Mouse (Mus musculus): ENCODE measurements around the gene Csrp2. TPM values are rescaled to one million over a fixed set of nuclear protein-coding genes. Genes with fewer than 3 reads are reported as not detected.

The Csrp2 gene
- total RNA-seq, 2 experiments from 2014 or later = 92.6 to 95.4 TPM

DNA sequence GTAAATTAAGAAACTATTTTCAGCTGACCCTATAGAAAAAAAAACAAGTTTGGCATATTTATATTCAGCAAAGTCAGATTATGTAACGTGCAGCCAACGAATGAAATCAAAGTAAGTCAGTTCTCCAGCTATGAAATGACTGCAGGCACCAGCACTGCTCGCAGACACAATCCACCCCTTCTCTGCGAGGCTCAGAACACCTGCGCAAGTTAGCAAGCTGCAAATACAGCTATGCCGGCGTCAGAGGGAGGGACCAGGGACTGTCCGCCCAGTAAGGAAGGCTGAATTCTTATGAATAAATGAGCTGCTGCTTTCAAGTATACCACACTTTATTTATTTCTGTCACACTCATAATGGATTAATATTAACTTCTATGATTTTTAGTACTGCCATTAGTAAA is 40.2 kb downstream of the Csrp2 start:
- no peak for DNase-seq
- intact Hi-C loops (cut with DNase I) = no loop called here

DNA sequence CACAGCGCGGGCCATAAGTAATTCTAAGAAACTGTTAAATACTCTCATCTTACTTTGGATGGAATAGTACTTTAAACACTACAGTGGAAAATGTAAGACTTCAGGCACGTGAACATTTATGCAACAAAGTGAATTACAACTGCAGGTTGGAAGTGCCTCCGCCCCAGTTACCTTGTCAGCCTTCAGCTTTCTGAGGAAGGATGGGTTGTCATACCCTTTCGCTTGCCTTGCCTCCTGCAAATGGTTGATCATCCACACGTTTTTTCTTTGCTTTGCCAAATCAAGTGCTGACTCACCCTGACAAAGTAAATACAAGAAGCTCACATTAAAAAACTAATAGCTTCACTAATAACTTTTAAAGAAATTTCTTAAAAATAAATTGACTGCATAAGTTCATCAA is 41.3 kb downstream of the Csrp2 start:
- DNase-seq = no peak
- intact Hi-C loops (cut with DNase I) = no loop called here

DNA sequence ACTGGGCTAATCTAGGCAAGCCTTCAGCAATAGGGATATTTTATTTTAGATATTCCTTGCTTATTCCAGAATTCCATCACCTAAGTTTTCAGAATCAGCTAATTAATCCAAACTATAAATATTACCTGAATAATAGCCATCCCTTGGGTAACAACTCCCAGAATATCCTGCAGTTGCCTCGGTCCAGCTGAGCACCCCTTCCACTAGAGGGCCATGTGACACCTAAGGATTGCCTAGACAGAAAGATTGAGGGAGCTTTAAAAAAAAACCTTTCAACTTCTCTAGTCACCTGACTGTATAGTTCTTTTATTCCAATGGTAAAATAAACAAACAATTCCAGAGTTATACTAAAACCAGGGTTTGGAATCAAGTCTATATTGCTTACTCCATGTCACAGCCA is 42.6 kb downstream of the Csrp2 start:
- intact Hi-C loops (cut with DNase I) = no loop called here
- DNase-seq = no peak

DNA sequence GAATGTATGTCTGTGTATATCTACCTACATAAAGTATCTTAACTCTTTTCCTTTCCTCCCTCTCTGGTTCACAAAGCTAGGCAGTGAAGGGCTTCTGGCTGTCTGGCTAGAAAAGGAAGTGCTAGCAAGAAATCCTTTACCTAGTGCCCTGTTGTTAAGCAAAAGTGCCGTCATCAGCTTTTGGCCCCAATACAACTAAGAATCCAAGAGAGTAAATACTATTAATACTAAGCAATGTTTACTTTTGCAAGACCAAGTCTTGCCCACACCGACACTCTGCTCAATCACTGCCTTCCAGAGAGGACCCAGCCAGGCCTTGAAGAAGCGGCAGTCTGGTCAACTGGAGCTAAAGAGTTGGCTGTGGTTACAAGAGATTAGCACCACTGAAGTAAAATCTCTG is 51.5 kb downstream of the Csrp2 start:
- intact Hi-C loops (cut with DNase I) = no loop called here

DNA sequence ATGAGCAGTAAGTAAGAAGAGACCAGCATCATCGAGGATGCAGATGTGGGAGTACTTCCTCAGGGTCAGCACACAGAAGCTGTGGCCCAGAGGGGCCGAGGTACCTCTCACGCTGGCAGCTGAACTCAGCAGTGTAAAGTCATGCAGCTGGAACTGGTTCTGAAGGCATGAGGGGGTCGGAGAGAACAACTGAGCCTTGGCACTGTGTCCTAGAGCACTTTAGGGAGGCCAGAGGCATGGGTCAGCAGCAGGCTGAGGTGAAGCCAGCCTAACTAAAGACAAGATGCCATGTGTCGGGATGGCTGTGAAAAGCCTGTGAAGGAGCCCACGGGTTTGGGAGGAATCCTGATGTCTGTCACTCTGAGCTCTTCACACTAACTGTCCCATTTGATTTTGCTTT is 51.9 kb downstream of the Csrp2 start:
- intact Hi-C loops (cut with DNase I) = no loop called here
- DNase-seq = no peak

More for the DNA sequence above, 51.5 kb downstream of the Csrp2 start:
- no peak for DNase-seq

DNA sequence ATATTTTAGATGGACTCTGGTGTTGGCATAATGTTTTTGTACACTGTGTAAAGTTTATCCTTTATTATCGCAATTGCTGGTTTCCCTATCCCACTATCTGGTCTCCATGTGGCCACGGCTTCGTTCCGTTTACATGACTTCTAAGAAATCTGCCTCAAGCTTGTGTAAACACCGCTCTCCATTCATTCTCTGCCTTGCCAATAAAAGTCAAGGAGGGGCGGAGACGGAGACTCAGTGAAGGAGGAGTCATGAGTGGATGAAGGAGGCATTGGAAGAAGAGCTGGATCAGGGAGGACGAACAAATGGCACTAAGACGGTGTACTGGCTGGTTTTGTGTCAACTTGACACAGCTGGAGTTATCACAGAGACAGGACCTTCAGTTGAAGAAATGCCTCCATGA is 52.4 kb downstream of the Csrp2 start:
- intact Hi-C loops (cut with DNase I) = loop anchor here (2.0 kb wide), 1 partner anchor 177 kb away; no protein-coding TSS in a partner anchor
- no peak for DNase-seq

DNA sequence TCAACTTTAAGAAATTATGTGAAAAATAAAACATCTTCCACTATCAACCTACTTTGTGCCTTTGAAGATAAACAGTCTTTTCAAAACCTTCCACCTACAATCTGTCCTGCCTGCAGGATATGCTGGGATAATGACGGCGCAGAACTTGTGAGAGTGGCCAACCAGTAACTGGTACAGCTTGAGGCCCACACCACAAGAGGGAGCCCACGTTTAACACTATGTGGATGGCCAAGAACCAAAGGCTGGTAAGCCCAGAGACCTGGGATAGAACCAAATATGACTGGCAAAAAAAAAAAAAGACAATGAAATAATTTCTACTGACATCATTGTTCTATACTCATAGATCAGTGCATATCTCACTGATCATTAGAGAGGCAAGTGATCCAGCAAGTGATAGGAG is 54.9 kb downstream of the Csrp2 start:
- intact Hi-C loops (cut with DNase I) = loop anchor here (2.0 kb wide), 1 partner anchor 126 kb away; no protein-coding TSS in a partner anchor
- DNase-seq = peak; percentile 46 to 62

DNA sequence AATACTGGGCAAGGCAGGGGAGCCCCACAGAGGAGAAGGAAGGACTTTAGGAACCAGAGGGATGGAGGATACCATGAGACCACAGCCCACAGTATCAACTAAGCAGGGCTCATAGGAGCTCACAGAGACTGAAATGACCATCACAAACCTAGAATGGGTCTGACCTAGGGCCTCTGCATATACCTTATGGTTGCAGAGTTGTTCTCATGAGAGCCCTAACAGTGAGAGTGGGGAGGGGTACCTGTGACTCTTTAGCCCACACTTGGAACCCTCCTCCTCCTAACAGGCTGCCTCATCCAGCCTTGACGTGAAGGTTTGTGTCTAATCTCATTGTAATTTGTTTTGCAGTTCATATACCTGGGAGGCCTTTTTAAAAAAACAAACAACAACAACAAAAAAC is 55.3 kb downstream of the Csrp2 start:
- no peak for DNase-seq
- intact Hi-C loops (cut with DNase I) = loop anchor here (2.0 kb wide), 1 partner anchor 126 kb away; no protein-coding TSS in a partner anchor

DNA sequence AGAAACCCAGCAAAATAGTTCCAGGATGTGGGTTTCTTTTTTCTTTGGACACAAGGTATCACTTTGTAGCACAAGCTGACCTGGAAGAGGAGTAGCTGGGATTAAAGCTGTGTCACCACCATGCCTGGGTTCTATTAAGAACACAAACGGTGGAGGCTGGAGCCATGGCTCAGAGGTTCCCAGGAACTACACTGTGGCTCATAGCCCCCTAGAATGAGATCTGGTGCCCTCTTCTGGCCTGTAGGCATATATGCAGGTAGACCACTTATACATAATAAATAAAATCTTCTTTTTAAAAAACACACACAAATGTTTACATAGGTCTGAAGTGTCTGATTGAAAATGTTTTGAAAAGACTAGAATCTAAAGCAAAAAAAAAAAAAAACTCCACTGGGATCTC is 56.5 kb downstream of the Csrp2 start:
- intact Hi-C loops (cut with DNase I) = no loop called here
- DNase-seq = peak; percentile 32 to 58

DNA sequence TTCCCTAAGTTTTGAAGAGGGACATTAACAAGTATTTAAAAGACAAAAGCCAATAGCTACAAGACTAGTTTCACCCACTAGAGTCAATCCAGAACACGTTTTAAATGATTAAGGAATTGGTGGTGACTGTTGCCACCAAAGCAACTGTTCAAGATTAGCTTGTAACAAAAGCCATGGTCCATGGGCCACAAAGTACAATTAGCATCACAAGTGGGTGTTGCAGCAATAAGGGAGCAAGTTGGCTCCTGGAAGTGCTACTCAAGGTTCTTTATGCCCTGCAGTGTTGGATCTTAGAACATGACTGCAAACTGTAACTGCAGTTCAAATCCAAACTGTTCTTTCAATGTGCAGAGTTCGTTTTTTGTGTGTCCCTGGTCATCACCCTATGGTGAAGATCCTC is 57.8 kb downstream of the Csrp2 start:
- intact Hi-C loops (cut with DNase I) = no loop called here
- no peak for DNase-seq

DNA sequence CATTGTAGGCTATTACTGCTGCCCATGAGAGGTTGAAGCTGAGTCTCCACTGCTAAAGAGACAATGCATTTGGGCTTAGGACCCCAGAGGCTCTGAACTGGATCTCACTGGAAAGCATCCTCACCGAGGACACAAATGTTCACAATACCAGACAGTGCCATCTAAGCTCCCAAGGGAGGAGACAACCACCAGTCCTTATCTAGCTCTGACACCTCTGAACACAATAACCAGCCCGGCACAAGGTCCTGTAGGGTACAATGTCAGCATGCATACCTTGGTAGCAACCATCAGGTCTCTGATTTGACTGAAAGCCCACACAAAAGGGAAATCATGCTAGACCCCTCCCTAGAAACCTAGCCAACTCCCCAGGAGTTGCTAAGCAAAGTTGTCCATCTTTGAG is 59.8 kb downstream of the Csrp2 start:
- DNase-seq = no peak
- intact Hi-C loops (cut with DNase I) = no loop called here

DNA sequence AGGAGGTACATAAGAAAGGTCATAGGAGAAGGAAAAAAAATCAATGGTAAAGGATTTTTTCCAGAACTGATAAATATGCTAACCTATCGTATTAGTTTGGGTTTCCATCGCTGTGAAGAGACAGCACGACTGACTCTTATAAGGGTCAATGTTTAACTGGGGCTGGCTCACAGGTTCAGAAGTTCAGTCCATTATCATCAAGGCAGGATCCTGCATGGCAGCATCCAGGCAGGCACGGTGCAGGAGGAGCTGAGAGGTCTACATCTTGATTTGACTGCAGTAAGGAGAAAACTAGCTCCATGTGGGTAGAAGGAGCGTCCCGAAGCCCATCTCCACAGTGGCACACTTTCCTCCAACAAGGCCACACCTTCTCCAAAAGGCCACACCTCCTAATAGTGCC is 60.9 kb downstream of the Csrp2 start:
- no peak for DNase-seq
- intact Hi-C loops (cut with DNase I) = no loop called here

DNA sequence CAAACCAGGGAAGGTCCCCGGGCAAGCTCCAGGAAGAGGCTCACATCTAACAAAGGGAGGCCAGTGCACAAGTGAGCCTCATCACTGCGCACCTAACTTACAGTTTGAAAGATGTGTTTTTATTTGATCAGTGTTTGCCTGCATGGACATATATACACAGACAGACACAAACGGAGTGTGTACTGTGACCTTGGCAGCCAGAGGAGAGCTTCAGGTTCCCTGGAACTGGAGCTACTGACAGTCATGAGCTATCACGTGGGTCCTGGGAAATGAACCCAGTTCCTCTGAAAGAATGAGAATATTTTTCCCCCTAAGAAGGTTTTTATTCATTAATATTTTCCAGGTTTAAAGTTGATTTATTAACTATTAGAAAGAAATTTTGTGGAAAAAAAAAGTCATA is 63.2 kb downstream of the Csrp2 start:
- intact Hi-C loops (cut with DNase I) = no loop called here
- DNase-seq = no peak

DNA sequence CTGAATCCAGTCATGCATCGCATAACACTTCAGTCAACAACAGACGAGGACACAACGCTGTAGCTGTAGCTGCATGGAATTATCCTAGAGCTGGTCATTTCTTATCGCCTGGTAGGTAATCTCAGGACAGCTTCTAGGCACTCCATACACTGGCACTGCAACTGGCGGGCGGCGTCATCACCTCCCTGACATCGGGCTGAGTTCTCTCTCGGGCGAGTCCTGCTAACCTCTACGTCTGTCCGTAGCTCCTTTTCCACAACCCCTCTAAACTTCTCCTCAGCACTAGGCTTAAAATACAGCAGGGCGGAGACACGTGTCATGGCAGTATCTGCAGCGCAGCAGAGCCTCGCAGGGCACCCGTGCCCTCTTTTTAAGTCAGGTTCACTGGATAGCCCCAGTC is 67.1 kb downstream of the Csrp2 start:
- intact Hi-C loops (cut with DNase I) = no loop called here
- DNase-seq = peak in 1 of 2 experiments; percentile 18

Other genes starting within 250 kb of the Csrp2 start
- 1 to 10 TPM; 2.9 to 3.2 TPM for gene E2f7, start 174.3 kb upstream of the Csrp2 start, total RNA-seq (2021)
- 10 to 100 TPM; 23.7 to 25.8 TPM for gene Zdhhc17, start 90.4 kb downstream of the Csrp2 start, total RNA-seq (2021)
- gene Osbpl8, start 245.0 kb downstream of the Csrp2 start, total RNA-seq (2021) = 10 to 100 TPM; 68.2 to 78.9 TPM